Mouse (Mus musculus): Measurements from ENCODE around the gene Nrn1. TPM values are rescaled to one million over a fixed set of nuclear protein-coding genes. Genes with fewer than 3 reads are reported as not detected.

Nrn1 gene
- polyA plus RNA-seq, 1 experiment from 2014 or later = 43.8 TPM

GRCm38 (mm10) chr13:36731016-36731930 lies 3.7 kb downstream of the Nrn1 start:
- Histone ChIP-seq H3K27ac (peak overlapping the region; percentile 95), H3K36me3 (no peaks in the 10 kb centered on the region), H3K9me3 (replicated peaks) (no peaks in the 10 kb centered on the region), H3K9ac (peak overlapping the region; percentile 77), H3K4me2 (replicated peaks) (peak overlapping the region; percentile 60), H3K4me1 (peaks cover 31% of the 10 kb centered on the region), H3K4me3 (peak overlapping the region; percentile 44), H3K27me3 (peaks cover 83% of the 10 kb centered on the region)
- 1% methylated on average over 34 of the region's 34 CpGs for WGBS
- no peak for ATAC-seq (ENCODE audit: low FRiP score)

GRCm38 (mm10) chr13:36730341-36730761 lies 4.6 kb downstream of the Nrn1 start:
- Histone ChIP-seq H3K4me2 (replicated peaks) (peak overlapping the region; percentile 60), H3K27ac (peak overlapping the region; percentile 95), H3K27me3 (peaks cover 81% of the 10 kb centered on the region), H3K9ac (peak overlapping the region; percentile 77), H3K4me3 (peak overlapping the region; percentile 44), H3K36me3 (no peaks in the 10 kb centered on the region), H3K4me1 (peaks cover 22% of the 10 kb centered on the region), H3K9me3 (replicated peaks) (no peaks in the 10 kb centered on the region)
- 3% methylated on average over 14 of the region's 14 CpGs for WGBS
- ATAC-seq (ENCODE audit: low FRiP score) = no peak

GRCm38 (mm10) chr13:36729731-36730340 lies 5.1 kb downstream of the Nrn1 start:
- 2% methylated on average over 13 of the region's 13 CpGs for WGBS
- Histone ChIP-seq H3K9me3 (replicated peaks) (no peaks in the 10 kb centered on the region), H3K4me2 (replicated peaks) (peak overlapping the region; percentile 60), H3K27me3 (peaks cover 81% of the 10 kb centered on the region), H3K4me1 (peaks cover 24% of the 10 kb centered on the region), H3K9ac (peak overlapping the region; percentile 77), H3K27ac (peak overlapping the region; percentile 95), H3K36me3 (no peaks in the 10 kb centered on the region), H3K4me3 (peak overlapping the region; percentile 44)
- ATAC-seq (ENCODE audit: low FRiP score) = no peak

- H3K36me3 ChIP-seq = no peaks in the 10 kb centered on the region
- WGBS = 6% methylated on average over 5 of the region's 5 CpGs
- peak overlapping the region; percentile 77 for H3K9ac ChIP-seq
- H3K27ac ChIP-seq = peak overlapping the region; percentile 95
- peaks cover 79% of the 10 kb centered on the region for H3K27me3 ChIP-seq
- ATAC-seq (ENCODE audit: low FRiP score) = no peak
- H3K4me2 ChIP-seq (replicated peaks) = peak overlapping the region; percentile 60
- peak overlapping the region; percentile 44 for H3K4me3 ChIP-seq
- peaks cover 33% of the 10 kb centered on the region for H3K4me1 ChIP-seq
- H3K9me3 ChIP-seq (replicated peaks) = no peaks in the 10 kb centered on the region
Measured at GRCm38 (mm10) chr13:36728509-36728908, 6.4 kb downstream of the Nrn1 start.

GRCm38 (mm10) chr13:36727779-36728470 lies 7.0 kb downstream of the Nrn1 start:
- peaks cover 34% of the 10 kb centered on the region for H3K4me1 ChIP-seq
- 1% methylated on average over 22 of the region's 23 CpGs for WGBS
- ATAC-seq (ENCODE audit: low FRiP score) = no peak
- peak overlapping the region; percentile 95 for H3K27ac ChIP-seq
- H3K9ac ChIP-seq = peak overlapping the region; percentile 77
- H3K4me2 ChIP-seq (replicated peaks) = peak overlapping the region; percentile 60
- H3K27me3 ChIP-seq = peaks cover 84% of the 10 kb centered on the region
- peak overlapping the region; percentile 44 for H3K4me3 ChIP-seq
- H3K9me3 ChIP-seq (replicated peaks) = no peaks in the 10 kb centered on the region
- no peaks in the 10 kb centered on the region for H3K36me3 ChIP-seq

GRCm38 (mm10) chr13:36726951-36727778 lies 7.8 kb downstream of the Nrn1 start:
- ATAC-seq (ENCODE audit: low FRiP score) = peak; percentile 55
- WGBS = 0% methylated on average over 34 of the region's 34 CpGs
- Histone ChIP-seq H3K4me2 (replicated peaks) (peak overlapping the region; percentile 60), H3K9me3 (replicated peaks) (no peaks in the 10 kb centered on the region), H3K36me3 (no peaks in the 10 kb centered on the region), H3K27me3 (peaks cover 86% of the 10 kb centered on the region), H3K9ac (peak overlapping the region; percentile 77), H3K27ac (peak overlapping the region; percentile 95), H3K4me1 (peaks cover 34% of the 10 kb centered on the region), H3K4me3 (peak overlapping the region; percentile 44)

GRCm38 (mm10) chr13:36726551-36726950 lies 8.4 kb downstream of the Nrn1 start:
- WGBS = 0% methylated on average over 24 of the region's 24 CpGs
- H3K4me1 ChIP-seq = peaks cover 31% of the 10 kb centered on the region
- no peak for ATAC-seq (ENCODE audit: low FRiP score)
- H3K27me3 ChIP-seq = peaks cover 91% of the 10 kb centered on the region
- H3K9ac ChIP-seq = peak overlapping the region; percentile 77
- no peaks in the 10 kb centered on the region for H3K36me3 ChIP-seq
- peak overlapping the region; percentile 44 for H3K4me3 ChIP-seq
- H3K9me3 ChIP-seq (replicated peaks) = no peaks in the 10 kb centered on the region
- peak overlapping the region; percentile 60 for H3K4me2 ChIP-seq (replicated peaks)
- peak overlapping the region; percentile 95 for H3K27ac ChIP-seq

GRCm38 (mm10) chr13:36725881-36726280 lies 9.1 kb downstream of the Nrn1 start:
- 0% methylated on average over 8 of the region's 8 CpGs for WGBS
- Histone ChIP-seq H3K4me3 (no peak overlapping the region), H3K4me1 (peaks cover 29% of the 10 kb centered on the region), H3K9me3 (replicated peaks) (no peaks in the 10 kb centered on the region), H3K4me2 (replicated peaks) (peak overlapping the region; percentile 60), H3K27ac (peak overlapping the region; percentile 95), H3K27me3 (peaks cover 91% of the 10 kb centered on the region), H3K9ac (no peak overlapping the region), H3K36me3 (no peaks in the 10 kb centered on the region)
- ATAC-seq (ENCODE audit: low FRiP score) = no peak

GRCm38 (mm10) chr13:36724533-36725470 lies 10.1 kb downstream of the Nrn1 start:
- peak; percentile 82 for ATAC-seq (ENCODE audit: low FRiP score)
- Histone ChIP-seq H3K4me2 (replicated peaks) (peak overlapping the region; percentile 33), H3K36me3 (no peaks in the 10 kb centered on the region), H3K9ac (no peak overlapping the region), H3K27me3 (peaks cover 86% of the 10 kb centered on the region), H3K4me3 (peak overlapping the region; percentile 13), H3K9me3 (replicated peaks) (no peaks in the 10 kb centered on the region), H3K4me1 (peaks cover 29% of the 10 kb centered on the region), H3K27ac (peak overlapping the region; percentile 90)
- WGBS = under 1% methylated on average over 40 of the region's 40 CpGs

- no peak for ATAC-seq (ENCODE audit: low FRiP score)
- Histone ChIP-seq H3K9ac (no peak overlapping the region), H3K4me3 (no peak overlapping the region), H3K4me1 (peaks cover 29% of the 10 kb centered on the region), H3K36me3 (no peaks in the 10 kb centered on the region), H3K9me3 (replicated peaks) (no peaks in the 10 kb centered on the region), H3K4me2 (replicated peaks) (peak overlapping the region; percentile 33), H3K27ac (peak overlapping the region; percentile 90), H3K27me3 (peaks cover 76% of the 10 kb centered on the region)
- WGBS = 2% methylated on average over 15 of the region's 15 CpGs
Measured at GRCm38 (mm10) chr13:36723726-36724300, 11.1 kb downstream of the Nrn1 start.

Measured in hindbrain, embryonic 12.5 days (tissue).